Mouse (Mus musculus) lung, embryonic 15.5 days (tissue): ENCODE data around the gene Zdhhc5. TPM values are rescaled to one million over a fixed set of nuclear protein-coding genes. Genes with fewer than 3 reads are reported as not detected.

Experiments used
- ATAC-seq: fragments of 200-750 bp; cut with Nextera tagmentation; 2 replicates; pipeline ENCODE4 v1.8.0; 2017; ENCODE audit warnings: moderate number of reproducible peaks, borderline replicate concordance; ENCODE audit not compliant: low FRiP score, low TSS enrichment; ENCODE audit errors: extremely low read depth
- H3K27ac ChIP-seq: fragments of 300-500 bp; sonication (generic); 2 replicates; pipeline ENCODE4 v1.5.1; 2015; ENCODE audit warnings: moderate library complexity, mild to moderate bottlenecking, inconsistent platforms
- H3K27me3 ChIP-seq: fragments of 300-500 bp; sonication (generic); 2 replicates; pipeline ENCODE4 v1.6.1; 2015; ENCODE audit warnings: inconsistent platforms
- H3K36me3 ChIP-seq: fragments of 300-500 bp; sonication (generic); 2 replicates; pipeline ENCODE4 v1.6.1; 2015; ENCODE audit warnings: inconsistent platforms
- H3K4me1 ChIP-seq: fragments of 300-500 bp; sonication (generic); 2 replicates; pipeline ENCODE4 v1.6.1; 2015; ENCODE audit warnings: inconsistent platforms
- H3K4me2 ChIP-seq: fragments of 300-500 bp; sonication (generic); 2 replicates; pipeline ENCODE4 v1.6.1; 2015; ENCODE audit warnings: inconsistent platforms, mild to moderate bottlenecking, moderate library complexity
- H3K4me3 ChIP-seq: fragments of 300-500 bp; sonication (generic); 2 replicates; pipeline ENCODE4 v1.5.1; 2015; ENCODE audit warnings: mild to moderate bottlenecking, inconsistent platforms
- H3K9ac ChIP-seq: fragments of 300-500 bp; sonication (generic); 2 replicates; pipeline ENCODE4 v1.6.1; 2015; ENCODE audit warnings: inconsistent platforms
- H3K9me3 ChIP-seq: fragments of 300-500 bp; sonication (generic); 2 replicates; pipeline ENCODE4 v1.6.1; 2016; ENCODE audit warnings: inconsistent platforms
- WGBS: fragments of 180-500 bp; shearing (Covaris S2); methylation state at CpG from one replicate; pipeline ENCODE4 v1.1.7; 2015; 5-methylcytosine and 5-hydroxymethylcytosine counted together
- polyA plus RNA-seq: library from polyadenylated mRNA; unstranded; fragments of >200 nt; fragmentation: Nextera tagmentation; extraction: Ambion mirVana; gene quantifications from 2 replicates; pipeline ENCODE4 v1.2.1, GENCODE M21; 2015

The Zdhhc5 gene
- 24.5 and 24.9 TPM in 2 replicates for polyA plus RNA-seq

DNA sequence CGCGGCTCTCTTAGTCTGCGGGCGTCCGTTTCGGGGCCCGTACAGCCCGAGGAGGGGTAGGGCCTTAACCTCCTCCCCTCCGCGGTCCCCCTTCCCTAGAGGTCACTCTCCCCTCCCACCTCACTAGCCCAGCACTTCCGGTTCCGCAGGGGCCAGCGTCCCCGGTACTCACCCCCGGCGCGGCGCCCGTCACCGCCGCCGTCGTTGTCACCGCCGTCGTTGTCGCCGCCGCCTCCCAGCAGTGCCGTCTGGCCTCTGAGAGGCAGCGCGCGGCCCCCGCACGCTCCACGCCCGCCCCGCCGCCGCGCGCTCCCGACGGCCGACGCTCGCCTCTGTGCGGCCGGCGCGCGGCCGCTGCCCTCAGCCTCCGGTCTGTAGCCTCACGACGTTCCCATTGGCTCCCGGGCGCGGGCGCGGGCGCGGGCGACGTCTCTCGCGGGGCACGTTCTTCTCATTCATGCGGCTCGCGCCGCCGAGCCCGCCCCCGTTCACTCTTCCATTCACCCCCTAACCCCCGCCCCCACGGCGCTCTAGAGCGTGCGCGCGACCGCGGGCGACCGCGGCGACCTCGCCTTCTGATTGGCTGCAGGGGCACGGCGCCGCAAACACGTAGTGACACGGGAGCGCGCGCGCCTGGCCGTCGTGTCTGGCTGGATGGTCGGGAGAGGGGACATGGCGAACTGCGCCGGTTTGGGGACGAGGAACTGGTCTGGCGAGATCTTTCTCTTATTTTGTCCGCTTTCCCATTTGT is at the start of gene Zdhhc5:
Gene Zdhhc5 (minus strand): TSS at position 370 of the 751 bp plus-strand sequence.
- H3K4me3 ChIP-seq, result peak within 1 kb of the TSS; percentile 94
- H3K4me1 ChIP-seq, result peaks cover 13% of the 10 kb centered on the region
- WGBS, result under 1% methylated on average over 66 of the region's 107 CpGs
- H3K9me3 ChIP-seq, result no peaks in the 10 kb centered on the region
- ATAC-seq, result peak; percentile 95
- H3K36me3 ChIP-seq, result peaks cover 10% of the 10 kb centered on the region
- H3K27ac ChIP-seq, result peak within 1 kb of the TSS; percentile 97
- H3K9ac ChIP-seq, result peak within 1 kb of the TSS; percentile 96
- H3K4me2 ChIP-seq, result peak within 1 kb of the TSS; percentile 73
- no peaks in the 10 kb centered on the region for H3K27me3 ChIP-seq

DNA sequence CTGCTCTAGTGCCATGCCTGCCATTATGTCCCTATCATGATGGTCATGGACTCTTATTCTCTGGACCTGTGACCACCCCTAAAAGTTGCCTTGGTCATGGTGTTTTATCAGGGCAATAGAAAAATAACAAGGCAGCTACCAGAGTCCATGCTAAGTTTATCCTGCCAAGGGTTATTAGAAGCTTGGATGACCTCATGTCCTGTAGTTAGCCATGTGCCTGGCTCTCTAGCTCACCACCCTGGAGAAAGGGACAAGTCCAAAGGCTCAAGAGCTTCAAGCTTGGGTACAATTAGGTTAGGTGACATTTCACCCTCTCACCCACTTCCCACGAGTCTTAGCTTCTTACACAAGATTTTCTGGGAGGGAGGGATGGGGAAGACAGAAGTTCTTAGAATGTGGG is 47.8 kb upstream of the Zdhhc5 start:
- Histone ChIP-seq H3K4me2 (no peak overlapping the region), H3K36me3 (no peaks in the 10 kb centered on the region), H3K27ac (no peak overlapping the region), H3K4me1 (no peaks in the 10 kb centered on the region), H3K4me3 (no peak overlapping the region), H3K9ac (no peak overlapping the region), H3K9me3 (no peaks in the 10 kb centered on the region), H3K27me3 (no peaks in the 10 kb centered on the region)
- ATAC-seq, result no peak
- WGBS, result 6% methylated on average over 1 of the region's 1 CpGs

DNA sequence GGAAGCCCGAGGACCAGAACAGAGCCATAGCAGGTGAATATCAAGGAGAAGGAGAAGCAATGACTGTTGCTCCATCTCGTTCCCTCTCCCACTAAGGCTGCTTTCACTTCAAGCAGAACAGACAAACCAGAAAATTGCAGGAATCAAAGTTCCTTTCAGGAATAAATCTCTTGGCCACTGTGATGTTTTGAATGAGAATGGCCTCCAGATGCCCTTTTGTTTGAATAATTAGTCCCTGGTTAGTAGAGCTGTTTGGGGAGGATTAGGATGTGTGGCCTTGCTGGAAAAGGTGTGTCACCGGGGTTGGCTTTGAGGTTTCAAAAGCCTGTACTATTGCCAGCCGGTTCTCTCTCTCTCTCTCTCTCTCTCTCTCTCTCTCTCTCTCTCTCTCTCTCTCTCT is 47.3 kb upstream of the Zdhhc5 start:
- no peak for ATAC-seq
- Histone ChIP-seq H3K9ac (no peak overlapping the region), H3K4me1 (no peaks in the 10 kb centered on the region), H3K27ac (no peak overlapping the region), H3K9me3 (no peaks in the 10 kb centered on the region), H3K27me3 (no peaks in the 10 kb centered on the region), H3K36me3 (no peaks in the 10 kb centered on the region), H3K4me2 (no peak overlapping the region), H3K4me3 (no peak overlapping the region)
- WGBS, result 54% methylated on average over 4 of the region's 4 CpGs

DNA sequence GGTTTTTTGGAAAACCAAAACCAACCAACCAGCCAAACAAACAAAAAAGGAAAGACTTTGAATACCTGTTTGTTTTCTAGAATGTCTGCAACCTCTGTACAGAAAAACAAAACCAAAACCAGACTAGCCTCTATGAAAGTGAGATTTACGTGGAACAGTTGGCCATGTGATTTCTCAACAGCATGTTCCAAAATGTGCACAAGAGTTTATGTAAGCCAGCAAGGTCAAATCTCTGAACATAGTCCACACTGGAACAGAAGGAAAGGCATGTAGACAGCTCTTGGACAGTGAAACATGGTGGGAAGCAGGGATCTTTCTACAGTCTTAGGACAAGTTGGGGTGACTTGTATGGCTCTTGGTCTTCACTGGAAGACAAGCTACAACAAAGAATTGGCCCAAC is 46.9 kb upstream of the Zdhhc5 start:
- Histone ChIP-seq H3K4me1 (no peaks in the 10 kb centered on the region), H3K36me3 (no peaks in the 10 kb centered on the region), H3K4me3 (no peak overlapping the region), H3K27me3 (no peaks in the 10 kb centered on the region), H3K4me2 (no peak overlapping the region), H3K9me3 (no peaks in the 10 kb centered on the region), H3K9ac (no peak overlapping the region), H3K27ac (no peak overlapping the region)
- no peak for ATAC-seq
- WGBS, result 73% methylated on average over 1 of the region's 1 CpGs

DNA sequence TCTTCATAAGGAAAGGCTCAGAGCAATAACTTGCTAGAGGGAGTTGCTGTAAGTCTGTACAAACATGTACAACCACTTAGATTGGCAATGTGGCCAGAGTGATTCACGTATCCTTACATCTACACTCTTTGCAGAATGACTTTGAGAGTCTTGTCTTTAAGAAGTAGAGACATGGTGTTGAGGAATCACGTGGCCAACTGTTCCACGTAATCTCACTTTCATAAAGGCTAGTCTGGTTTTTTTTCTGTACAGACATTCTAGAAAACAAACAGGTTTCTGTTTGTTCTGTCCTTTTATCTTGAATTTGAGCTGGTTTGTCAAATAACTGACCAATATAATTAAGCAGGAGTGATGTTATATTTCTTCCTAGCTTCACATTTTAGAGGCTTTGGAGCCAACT is 46.3 kb upstream of the Zdhhc5 start:
- 68% methylated on average over 3 of the region's 3 CpGs for WGBS
- Histone ChIP-seq H3K27me3 (no peaks in the 10 kb centered on the region), H3K27ac (no peak overlapping the region), H3K4me2 (no peak overlapping the region), H3K4me3 (no peak overlapping the region), H3K9me3 (no peaks in the 10 kb centered on the region), H3K4me1 (no peaks in the 10 kb centered on the region), H3K36me3 (no peaks in the 10 kb centered on the region), H3K9ac (no peak overlapping the region)
- ATAC-seq, result no peak

DNA sequence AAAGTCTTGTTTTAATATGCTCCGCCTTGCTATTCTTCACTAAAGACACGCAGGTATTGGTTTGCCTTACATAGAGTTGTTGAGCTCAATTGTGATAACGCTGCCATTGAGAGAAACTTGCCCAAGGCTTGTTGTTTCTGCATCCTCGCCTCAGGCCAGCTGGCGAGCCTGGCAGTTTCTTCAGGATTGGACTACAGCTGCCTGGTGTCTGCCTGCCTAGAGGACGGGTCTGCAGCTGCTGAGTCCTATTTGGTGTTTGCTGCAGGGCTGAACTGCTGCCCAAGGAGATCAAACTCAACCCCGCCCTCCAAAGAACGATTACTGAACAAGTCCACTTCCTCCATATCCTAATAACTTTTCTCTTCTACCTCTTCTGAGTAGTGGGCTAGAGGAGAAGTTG is 45.8 kb upstream of the Zdhhc5 start:
- no peak overlapping the region for H3K4me2 ChIP-seq
- no peak overlapping the region for H3K9ac ChIP-seq
- 63% methylated on average over 8 of the region's 8 CpGs for WGBS
- H3K9me3 ChIP-seq, result no peaks in the 10 kb centered on the region
- no peak overlapping the region for H3K4me3 ChIP-seq
- H3K4me1 ChIP-seq, result no peaks in the 10 kb centered on the region
- ATAC-seq, result no peak
- H3K27ac ChIP-seq, result no peak overlapping the region
- no peaks in the 10 kb centered on the region for H3K36me3 ChIP-seq
- H3K27me3 ChIP-seq, result no peaks in the 10 kb centered on the region

DNA sequence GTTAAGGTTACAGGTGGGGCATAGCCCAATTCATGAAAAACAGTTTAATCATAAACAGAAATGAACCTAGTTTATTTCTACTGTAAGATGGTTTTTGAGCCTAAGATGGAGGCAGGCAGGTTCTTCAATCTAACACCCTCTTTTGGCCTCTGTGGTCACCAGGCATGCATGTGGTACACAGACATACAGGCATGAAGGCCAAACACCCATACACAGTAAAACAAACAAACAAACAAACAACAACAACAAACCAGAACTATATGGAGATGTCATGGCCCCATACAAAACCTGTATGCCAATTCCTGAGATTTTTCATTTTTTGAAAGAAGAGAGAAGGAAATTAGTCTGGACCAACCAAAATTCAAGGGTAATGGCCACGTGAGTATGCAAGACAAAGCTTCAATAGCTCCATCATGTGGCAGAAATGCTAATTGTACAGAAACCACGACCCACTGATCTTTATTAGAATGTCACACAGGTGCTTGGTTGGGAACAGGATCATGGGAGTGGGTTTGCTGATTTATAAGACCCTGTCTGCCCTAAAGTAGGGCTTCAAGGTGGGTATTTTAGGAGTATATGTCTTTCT is 43.7 kb upstream of the Zdhhc5 start:
- Histone ChIP-seq H3K27ac (no peak overlapping the region), H3K4me1 (no peaks in the 10 kb centered on the region), H3K9me3 (no peaks in the 10 kb centered on the region), H3K4me3 (no peak overlapping the region), H3K36me3 (no peaks in the 10 kb centered on the region), H3K9ac (no peak overlapping the region), H3K27me3 (no peaks in the 10 kb centered on the region), H3K4me2 (no peak overlapping the region)
- peak; percentile 57; the same call in 1 of the 2 replicates for ATAC-seq
- WGBS, result 1% methylated on average over 2 of the region's 2 CpGs

DNA sequence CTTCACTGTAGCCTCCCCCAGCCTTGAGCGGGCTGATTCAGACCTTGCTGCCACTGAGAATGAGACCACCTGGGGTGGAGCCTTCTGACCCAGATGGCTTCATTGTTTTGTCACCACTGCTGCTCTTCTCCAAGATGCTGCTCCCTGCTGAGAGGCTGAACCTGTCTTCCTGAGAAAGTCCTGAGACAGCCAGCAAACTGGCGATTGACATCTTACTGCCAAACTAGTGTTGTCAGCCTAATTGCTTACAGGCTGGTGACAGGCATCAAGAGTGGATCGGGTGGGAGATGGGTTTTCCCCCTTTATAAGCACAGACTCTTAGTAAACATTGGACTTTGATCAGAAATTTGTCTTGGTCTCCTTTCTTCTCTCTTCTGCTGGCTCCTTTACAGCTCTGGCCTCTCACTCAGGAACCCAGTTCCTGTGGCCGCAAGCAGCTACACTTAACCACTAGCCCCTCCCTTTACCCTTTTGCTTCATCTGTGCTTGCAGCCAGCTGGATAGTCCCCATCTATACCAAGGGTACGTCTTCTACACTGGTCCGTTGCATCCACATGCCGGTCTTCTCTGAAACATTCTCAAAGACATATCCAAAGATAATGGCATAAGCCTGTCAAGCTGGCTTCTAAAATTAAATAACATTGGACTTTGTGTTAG is 42.2 kb upstream of the Zdhhc5 start:
- Histone ChIP-seq H3K27ac (no peak overlapping the region), H3K9me3 (no peaks in the 10 kb centered on the region), H3K27me3 (no peaks in the 10 kb centered on the region), H3K9ac (no peak overlapping the region), H3K4me2 (no peak overlapping the region), H3K4me3 (no peak overlapping the region), H3K4me1 (no peaks in the 10 kb centered on the region), H3K36me3 (no peaks in the 10 kb centered on the region)
- WGBS, result 49% methylated on average over 7 of the region's 7 CpGs
- no peak for ATAC-seq

DNA sequence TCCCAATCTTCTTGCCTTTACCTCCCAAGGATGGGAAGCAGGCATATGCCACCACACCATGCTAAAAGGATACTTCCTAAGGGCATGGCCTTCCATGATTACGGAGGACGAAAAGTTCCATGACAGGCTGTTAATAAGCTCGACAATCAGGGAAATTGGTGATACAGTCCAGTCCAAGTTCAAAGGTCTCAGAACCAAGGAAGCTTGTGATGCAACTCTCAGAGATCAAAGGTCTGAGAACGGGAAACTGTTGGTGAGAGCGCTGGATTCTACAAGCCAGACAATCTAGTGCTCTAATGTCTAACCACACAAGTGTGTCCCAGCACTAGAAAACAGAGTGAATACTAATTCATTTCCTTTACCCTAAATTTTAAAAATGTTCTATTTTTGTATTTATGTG is 41.3 kb upstream of the Zdhhc5 start:
- no peak for ATAC-seq
- no peaks in the 10 kb centered on the region for H3K9me3 ChIP-seq
- no peaks in the 10 kb centered on the region for H3K36me3 ChIP-seq
- no peak overlapping the region for H3K4me3 ChIP-seq
- no peak overlapping the region for H3K27ac ChIP-seq
- H3K4me1 ChIP-seq, result no peaks in the 10 kb centered on the region
- no peaks in the 10 kb centered on the region for H3K27me3 ChIP-seq
- WGBS, result 76% methylated on average over 5 of the region's 5 CpGs
- no peak overlapping the region for H3K9ac ChIP-seq
- H3K4me2 ChIP-seq, result no peak overlapping the region

DNA sequence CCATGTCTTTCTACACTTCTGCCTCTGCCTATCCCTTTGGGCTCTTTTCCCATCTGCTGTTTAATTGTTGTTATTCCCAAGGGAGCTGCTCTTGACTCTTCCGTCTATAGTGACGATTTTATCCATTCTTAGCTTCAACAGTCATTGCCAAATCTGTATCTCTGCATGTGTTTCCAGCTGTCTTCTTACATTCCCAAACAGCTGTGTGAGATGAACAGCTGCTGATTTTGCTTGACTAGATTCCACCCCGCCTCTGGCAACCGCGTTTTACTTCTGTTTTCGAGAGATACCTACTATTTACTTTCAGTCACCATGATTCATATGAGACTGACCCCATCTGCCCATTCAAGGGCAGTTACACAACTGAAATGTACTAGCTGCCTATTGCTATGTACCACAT is 35.1 kb upstream of the Zdhhc5 start:
- no peak overlapping the region for H3K9ac ChIP-seq
- 0 out of 2 replicates have a peak, but pooled peaks cover 3% of the 10 kb centered on the region for H3K4me1 ChIP-seq
- H3K4me3 ChIP-seq, result no peak overlapping the region
- no peaks in the 10 kb centered on the region for H3K27me3 ChIP-seq
- H3K9me3 ChIP-seq, result no peaks in the 10 kb centered on the region
- H3K27ac ChIP-seq, result no peak overlapping the region
- no peaks in the 10 kb centered on the region for H3K36me3 ChIP-seq
- WGBS, result 54% methylated on average over 6 of the region's 6 CpGs
- no peak overlapping the region for H3K4me2 ChIP-seq
- peak; percentile 76 for ATAC-seq

DNA sequence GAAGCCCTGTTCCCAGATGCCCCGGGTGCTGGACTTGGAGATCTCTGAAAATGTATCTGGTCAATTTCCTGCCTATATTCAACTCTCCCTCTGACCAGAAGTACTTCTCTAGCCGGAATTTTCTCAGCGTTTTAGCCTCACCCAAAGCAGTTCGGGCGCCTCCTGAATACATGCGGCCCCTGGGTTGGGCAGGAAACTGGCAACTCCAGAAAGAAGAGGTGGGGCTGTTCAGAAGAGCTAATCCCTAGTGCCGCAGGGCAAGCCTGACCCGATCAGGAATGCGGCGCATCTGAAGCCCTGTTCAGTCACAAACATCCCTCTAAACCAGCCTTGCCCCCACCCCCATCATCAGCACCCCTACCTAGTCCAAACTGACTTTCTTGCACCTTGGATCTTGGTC is 29.1 kb upstream of the Zdhhc5 start:
- Histone ChIP-seq H3K4me2 (peak overlapping the region; percentile 79), H3K9me3 (no peaks in the 10 kb centered on the region), H3K4me1 (peaks cover 41% of the 10 kb centered on the region), H3K36me3 (peaks cover 6% of the 10 kb centered on the region), H3K27me3 (no peaks in the 10 kb centered on the region), H3K27ac (peak overlapping the region; percentile 100), H3K9ac (peak overlapping the region; percentile 100), H3K4me3 (peak overlapping the region; percentile 95)
- WGBS, result 0% methylated on average over 10 of the region's 10 CpGs
- ATAC-seq, result peak; percentile 53

DNA sequence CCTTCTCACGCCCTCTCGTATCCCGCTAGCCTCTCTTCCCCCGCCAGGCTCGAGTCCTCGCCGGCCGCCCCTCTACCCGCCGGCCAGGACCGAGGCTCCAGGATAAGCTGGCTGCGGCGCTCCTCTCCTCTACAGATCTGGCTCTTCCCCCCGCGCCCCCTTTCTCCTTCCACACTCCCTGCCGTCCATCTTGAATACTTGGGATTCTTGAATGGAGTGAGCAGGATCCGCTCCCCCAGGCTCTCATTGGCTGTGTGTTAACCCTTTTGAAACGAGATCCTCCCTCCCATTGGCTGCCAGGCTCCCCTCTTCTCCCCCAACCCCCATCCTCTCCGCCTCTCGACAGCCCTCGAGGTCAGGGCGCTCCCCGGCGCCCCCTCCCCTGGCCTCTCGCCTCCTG is 28.6 kb upstream of the Zdhhc5 start, which contains the start of gene Gm19426:
Gene Gm19426 (minus strand): TSS at position 95 of the 400 bp plus-strand sequence.
- WGBS, result 1% methylated on average over 25 of the region's 25 CpGs
- Histone ChIP-seq H3K4me1 (peaks cover 46% of the 10 kb centered on the region), H3K27me3 (no peaks in the 10 kb centered on the region), H3K27ac (peak within 1 kb of the TSS; percentile 100), H3K36me3 (peaks cover 6% of the 10 kb centered on the region), H3K9me3 (no peaks in the 10 kb centered on the region), H3K4me3 (peak within 1 kb of the TSS; percentile 95), H3K9ac (peak within 1 kb of the TSS; percentile 100), H3K4me2 (peak within 1 kb of the TSS; percentile 79)
- ATAC-seq, result peak; percentile 93
